Mouse (Mus musculus) heart, adult 11 months (tissue): Measurements from ENCODE around the gene Slc24a2.

Source experiments
- DNase-seq: peaks from one replicate; pipeline ENCODE4 v3.0.0; 2022

Slc24a2 gene

DNA sequence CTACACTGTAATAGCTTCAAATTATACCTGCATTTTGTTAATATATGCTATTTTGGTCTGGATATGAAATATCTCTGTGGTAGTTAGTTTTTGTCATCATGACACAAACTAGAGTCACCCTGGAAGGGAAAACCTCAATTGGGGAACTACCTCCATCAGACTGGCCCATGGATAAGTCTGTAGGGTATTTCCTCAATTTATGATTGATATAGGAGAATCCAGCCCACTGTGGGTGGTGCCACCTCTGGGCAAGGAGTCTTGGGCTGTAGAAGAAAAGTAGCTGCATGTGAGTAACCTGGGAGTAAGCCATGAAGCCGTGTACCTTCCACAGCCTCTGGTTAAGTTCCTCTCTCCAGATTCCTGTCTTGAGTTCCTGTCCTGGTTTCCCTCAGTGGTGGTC, 281.5 kb downstream of the Slc24a2 start:
- peak; percentile 59 for DNase-seq

DNA sequence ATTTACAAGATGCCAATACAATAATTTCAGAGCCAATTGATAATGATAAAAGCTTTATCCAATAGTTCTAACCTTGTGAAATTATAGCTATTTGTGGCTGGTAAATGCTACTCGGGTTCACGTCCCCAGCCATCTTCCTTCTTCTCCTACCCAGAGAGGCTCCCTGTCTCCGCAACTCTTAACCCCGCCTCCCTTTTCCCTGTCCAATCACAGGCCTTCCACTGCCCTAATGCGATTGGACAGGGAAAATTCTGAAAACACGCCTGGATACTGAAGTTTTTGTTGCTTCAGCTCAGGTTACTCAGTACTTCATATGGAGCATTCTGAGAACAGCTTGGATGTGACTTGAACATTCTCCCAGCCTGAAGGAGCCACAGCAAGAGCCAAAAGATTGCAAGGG, 287.0 kb downstream of the Slc24a2 start:
- DNase-seq = peak; percentile 3

DNA sequence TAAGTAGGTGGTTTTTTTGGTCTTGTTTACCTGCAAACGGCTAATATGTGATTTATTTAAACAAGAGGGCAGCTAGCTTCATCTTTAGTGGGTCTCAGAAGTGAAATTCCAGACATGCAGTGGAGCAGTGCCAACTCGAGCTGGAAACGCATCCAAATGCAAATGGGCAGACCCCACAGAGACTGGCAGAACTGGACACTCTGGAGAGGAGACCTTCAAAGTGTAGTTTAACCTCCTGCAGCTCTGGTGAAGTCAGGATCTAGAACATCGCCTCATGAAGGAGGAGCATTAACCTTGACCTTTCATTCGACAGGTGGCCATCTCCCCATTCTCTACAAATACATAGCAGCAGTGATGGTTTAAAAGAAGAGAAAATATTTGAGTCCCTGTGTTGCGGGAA, 287.6 kb downstream of the Slc24a2 start:
- no peak for DNase-seq

GRCm38 (mm10) chr4:86936706-86937105, 293.6 kb downstream of the Slc24a2 start:
- DNase-seq = no peak

DNA sequence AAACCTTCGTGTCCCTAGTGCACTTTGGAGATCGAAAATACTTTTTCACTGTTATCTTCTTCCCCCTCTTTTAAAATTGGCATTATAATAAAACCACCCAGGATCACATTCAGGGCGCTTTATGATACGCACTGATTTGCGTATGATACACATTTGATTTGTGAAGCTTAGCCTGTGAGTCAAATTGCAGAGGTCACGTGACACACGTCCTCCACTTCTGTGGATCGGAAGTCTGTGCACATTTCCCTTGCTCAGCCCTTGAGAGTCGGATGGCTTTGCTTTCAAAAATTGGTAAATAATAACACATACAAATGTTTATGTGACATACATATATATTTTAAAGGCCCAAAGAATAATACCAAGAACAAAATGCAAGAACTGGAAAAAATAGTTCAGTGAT, 294.1 kb downstream of the Slc24a2 start:
- DNase-seq = no peak
